Mouse (Mus musculus) C2C12 (cell line): ENCODE data around the gene Gm20388.

Source experiments
- CTCF ChIP-seq: IDR thresholded peaks from one replicate; pipeline ENCODE4 v1.5.1; 2011; ENCODE audit not compliant: control insufficient read depth, insufficient read depth, insufficient read length
- FOSL1 ChIP-seq: IDR thresholded peaks from one replicate; pipeline ENCODE4 v1.8.0; 2011; ENCODE audit warnings: mild to moderate bottlenecking, low read length; ENCODE audit not compliant: poor library complexity, insufficient read depth, severe bottlenecking
- MAX ChIP-seq: IDR thresholded peaks from one replicate; pipeline ENCODE4 v1.6.1; 2011; ENCODE audit warnings: mild to moderate bottlenecking, control low read depth
- MYOD1 ChIP-seq: IDR thresholded peaks from one replicate; pipeline ENCODE4 v1.6.1; 2011; ENCODE audit warnings: low read depth; ENCODE audit not compliant: control insufficient read depth, insufficient read length

GRCm38 (mm10) chr8:121584730-121585129, 1674.1 kb downstream of the Gm20388 start:
- TF ChIP-seq CTCF (no peak), MYOD1 (no peak), MAX (no peak), FOSL1 (no peak)
